Mouse (Mus musculus): ENCODE measurements around the gene Rasal1.

- TF ChIP-seq CTCF (IDR thresholded peaks at IDR 0.05; ENCODE audit: borderline replicate concordance, extremely low read depth, insufficient read depth, insufficient read length) (peak; percentile 32; the same call in 1 of the 2 replicates), POLR2A (IDR thresholded peaks at IDR 0.05; ENCODE audit: borderline replicate concordance, extremely low read depth, insufficient read depth, insufficient read length, poor library complexity, severe bottlenecking) (no peak)
Measured at GRCm38 (mm10) chr5:120631892-120632291, 16.7 kb upstream of the Rasal1 start.
